Mouse (Mus musculus): ENCODE results near the gene Cacnb2.

The Cacnb2 gene

DNA sequence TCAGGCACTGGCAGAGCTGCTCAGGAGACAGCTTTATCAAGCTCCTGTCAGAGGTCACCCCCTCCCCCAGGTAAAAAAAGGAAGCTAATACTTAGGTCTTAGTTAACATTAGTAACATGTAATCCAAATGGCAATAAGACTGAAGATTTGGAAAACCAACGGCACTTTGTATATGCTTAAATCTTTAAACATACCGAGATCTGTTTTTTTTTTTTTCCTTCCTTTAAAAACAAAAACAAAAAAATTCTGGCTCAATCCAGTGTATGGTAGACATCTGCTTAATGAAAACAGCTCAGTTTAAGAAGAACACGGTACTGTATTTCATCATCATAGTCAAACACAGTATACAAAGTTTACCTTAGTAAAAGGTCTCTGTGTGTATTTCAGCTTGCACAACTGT is at the start of gene Cacnb2:
Gene Cacnb2, plus strand, starts transcription at position 301 of the 400 bp plus-strand sequence.
- no peak for DNase-seq (ENCODE audit: low read depth)

DNA sequence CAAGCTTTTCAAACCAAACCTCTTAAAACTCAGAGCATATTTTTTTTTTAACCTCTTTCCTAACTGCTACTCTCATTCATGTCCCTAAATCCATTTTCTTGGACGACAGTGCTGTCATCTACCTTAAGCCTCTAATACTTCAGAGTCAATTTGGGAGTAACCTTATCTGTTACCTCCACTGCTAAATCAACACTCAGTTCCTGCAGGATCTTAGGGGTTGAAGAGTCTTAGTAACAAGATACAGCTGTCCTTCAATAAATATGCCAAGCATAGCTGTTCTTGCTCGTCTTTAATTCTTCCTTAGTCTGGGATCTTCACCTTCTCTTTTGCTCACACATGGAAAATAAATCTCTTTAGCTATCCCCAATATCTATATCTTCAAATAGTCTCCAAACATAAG is 34.9 kb upstream of the Cacnb2 start:
- no peak for DNase-seq (ENCODE audit: low read depth)

- DNase-seq (ENCODE audit: low read depth), result no peak
Measured at GRCm38 (mm10) chr2:14571300-14571699, 31.6 kb upstream of the Cacnb2 start.

DNA sequence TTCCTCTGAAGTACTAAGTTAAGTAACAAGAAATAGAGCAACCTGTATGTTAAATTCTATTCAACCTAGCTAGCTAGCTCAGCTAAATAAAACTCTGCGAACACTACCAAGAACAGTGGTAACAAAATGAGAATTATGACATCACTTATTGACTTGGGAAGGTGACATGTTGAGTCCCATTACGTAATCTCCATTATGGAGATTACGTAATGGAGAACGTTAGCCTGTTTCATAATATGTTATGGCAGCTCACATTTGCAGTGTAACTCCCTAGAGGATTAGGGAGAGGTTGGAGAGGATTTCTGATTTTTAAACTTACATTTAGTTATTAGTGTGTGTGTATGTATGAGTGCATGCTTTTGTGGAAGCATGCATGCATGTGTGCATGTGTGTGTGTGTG is 13.3 kb upstream of the Cacnb2 start:
- DNase-seq (ENCODE audit: low read depth), result peak; percentile 9

GRCm38 (mm10) chr2:14597909-14598563 is 4.9 kb upstream of the Cacnb2 start:
- no peak for DNase-seq (ENCODE audit: low read depth)

GRCm38 (mm10) chr2:14603784-14604781 is 1.2 kb downstream of the Cacnb2 start:
- DNase-seq (ENCODE audit: low read depth), result peak; percentile 3

DNA sequence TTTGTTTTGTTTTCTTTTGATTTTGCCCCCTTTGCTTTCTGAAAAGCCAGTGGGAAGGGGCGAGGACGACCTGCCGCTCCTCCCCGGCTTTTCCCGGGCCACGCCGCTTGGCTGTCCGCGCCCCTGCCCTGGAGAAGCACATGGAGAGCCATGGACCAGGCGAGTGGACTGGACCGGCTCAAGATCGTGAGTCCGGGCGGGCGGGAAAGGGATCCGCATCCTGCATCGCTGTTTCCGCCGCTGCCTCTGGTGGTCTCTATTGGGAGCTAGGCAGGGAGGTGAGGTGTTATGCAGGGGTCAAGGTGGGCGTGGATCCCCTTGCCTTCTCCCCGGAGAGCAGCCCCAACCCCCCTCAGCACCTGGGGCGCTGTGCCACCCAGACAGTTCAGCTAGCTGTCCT is 1.9 kb downstream of the Cacnb2 start:
- DNase-seq (ENCODE audit: low read depth), result peak; percentile 6

DNA sequence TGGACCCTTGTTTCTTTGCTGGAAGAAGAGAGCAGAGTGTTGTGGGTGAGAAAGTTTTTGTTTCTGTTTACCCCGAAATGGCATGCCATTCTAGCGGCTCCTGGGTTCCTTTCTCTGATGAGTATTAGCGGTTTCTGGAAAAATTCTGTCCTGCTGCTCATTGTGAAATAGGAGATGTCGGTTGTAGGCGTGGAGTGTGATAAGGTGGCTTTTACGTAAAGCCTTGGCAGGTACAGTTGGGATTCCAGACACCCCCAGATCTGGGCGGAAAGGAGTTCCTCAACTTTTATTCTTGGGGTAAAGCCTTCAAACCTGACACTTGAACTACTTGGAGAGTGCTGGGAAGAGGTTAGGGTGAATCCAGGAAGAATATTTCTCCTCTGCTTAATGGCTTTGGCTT is 2.3 kb downstream of the Cacnb2 start:
- no peak for DNase-seq (ENCODE audit: low read depth)

DNA sequence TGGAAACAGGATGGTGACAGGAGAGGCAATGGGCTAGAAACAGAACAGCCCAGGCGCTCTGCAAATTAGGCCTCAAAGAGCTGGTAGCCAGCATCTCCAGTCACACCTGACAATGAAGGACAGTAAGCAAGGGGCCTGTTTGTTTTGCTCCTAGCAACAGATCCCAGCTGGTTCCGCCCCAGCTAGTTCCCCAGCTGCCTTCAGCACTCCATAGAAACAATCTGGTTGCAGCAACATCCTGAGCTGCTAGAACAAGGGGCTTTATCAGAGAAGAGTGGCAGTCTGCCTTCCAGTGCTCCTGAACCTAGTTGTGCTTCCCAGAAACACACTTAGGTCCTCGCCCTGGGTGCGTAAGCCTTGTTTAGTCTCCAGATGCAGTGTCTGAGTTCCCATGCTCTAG is 5.7 kb downstream of the Cacnb2 start:
- DNase-seq (ENCODE audit: low read depth), result no peak

DNA sequence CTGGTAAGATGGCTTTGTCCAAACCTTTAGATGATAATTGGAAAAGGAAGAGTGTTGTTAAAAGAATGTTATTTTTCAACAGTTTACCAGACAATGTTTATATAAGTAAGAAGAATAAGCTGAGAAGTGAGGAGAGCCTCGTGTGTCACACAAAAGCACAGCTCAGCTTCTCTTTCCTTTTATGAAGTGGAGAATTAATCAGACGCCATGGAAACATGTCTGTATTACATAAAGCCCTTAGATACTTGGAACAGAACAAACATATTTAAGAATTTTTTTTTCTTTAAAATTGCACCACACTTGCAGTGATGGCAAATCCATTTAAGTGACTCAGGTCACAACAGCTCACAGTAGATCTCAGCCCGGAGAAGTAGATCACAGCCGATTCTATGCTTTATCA is 9.8 kb downstream of the Cacnb2 start:
- DNase-seq (ENCODE audit: low read depth), result no peak

DNA sequence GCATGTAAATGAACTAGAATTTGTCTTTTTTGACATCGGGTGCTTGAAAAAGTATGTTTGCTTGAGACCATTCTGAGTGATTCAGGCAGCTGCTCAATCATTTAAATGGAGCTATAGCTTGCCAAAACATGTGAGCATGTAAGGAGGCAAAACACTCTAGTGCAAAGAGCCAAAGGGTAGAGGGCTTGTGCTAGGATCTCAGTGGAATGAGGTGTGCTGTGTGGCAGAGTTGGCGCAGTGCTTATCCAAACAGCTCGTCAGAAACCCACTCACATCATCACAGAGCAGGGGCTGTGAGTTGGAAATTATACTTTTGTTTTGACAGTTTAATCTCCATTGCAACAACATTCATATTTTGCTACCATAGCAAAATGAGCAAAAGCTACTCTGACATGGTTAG is 13.5 kb downstream of the Cacnb2 start:
- no peak for DNase-seq (ENCODE audit: low read depth)

DNA sequence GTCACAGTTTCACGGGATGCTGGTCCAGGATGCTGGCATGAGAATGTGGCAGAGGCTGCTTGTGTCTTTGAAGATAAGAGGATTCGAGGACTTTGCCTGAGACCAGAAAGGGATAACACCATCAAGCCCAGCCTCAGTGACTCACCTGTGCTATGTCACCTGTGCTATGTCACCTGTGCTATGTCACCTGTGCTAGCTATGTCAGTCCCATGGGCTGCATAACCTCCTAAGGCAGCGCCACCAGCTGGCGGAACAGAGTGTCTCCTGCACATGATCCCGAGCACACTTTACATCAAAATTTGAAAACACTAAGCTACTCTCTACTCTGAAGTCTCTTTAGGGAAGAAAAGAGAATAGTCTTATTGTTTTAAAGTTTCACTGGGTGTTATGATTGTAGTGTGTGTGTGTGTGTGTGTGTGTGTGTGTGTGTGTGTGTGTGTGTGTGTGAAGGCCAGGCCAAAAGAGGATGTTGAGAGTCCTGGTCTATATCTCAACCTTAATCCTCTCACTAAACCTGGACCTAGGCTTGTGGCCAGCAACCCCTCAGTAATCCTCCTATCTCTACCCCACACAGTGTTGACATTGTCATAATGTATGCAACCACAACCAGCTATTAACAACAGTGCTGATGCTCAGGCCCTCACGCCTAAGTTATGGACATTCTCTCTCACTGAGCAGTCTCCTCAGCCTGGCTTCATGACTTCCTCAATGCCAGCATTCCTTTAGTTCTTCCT is 17.4 kb downstream of the Cacnb2 start:
- DNase-seq (ENCODE audit: low read depth), result no peak

- no peak for DNase-seq (ENCODE audit: low read depth)
Measured at GRCm38 (mm10) chr2:14620891-14621290, 18.0 kb downstream of the Cacnb2 start.

DNA sequence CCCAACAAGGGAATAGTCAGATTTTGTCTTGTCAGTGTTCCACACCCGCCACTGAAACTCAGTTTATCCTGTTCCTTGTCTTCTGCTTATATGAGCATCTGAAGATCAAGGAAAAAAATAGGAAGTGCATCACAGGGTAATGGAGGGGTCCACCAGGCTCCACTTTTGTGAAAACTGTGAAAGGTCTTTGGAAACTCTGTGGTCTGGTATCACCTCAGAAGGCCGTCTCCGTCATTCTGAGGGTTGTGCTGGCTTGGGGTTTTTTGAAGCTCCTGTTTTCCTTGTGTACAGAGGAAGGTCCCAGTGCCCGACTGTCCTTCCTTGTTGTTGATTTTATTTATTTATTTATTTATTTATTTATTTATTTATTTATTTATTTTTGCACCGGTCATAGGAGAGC is 20.9 kb downstream of the Cacnb2 start:
- DNase-seq (ENCODE audit: low read depth), result no peak

DNA sequence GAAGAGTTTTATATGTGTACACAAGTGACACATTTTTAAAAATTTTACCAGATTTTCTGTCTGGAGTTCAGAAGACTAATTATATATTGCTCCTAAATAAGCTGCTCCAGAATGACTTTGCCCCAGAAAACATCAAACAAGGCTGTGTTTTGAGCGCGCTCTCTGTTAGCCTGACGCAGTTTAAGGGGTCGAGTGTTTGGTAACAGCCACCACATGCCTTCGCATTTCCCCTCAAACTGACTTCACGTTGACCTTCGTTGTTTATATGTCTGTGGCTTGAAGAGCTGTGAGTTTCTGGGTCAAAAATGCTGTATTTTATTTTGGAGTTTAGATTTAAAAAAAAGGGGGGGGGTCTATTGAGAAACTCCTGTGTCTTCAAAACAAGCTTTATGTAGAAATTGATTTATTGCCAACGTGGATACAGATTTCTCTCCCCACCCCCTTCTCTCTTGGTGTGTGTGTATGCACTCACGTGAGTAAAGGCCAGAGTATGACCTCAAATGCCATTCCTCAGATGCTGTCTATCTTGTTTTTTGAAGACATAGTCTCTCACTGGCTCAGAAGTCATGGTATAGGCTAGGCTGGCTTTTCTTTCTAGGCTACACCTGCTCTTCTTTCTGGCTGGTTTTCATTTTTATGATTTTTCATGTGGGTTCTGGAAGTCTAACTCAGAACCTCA is 27.1 kb downstream of the Cacnb2 start:
- no peak for DNase-seq (ENCODE audit: low read depth)

DNA sequence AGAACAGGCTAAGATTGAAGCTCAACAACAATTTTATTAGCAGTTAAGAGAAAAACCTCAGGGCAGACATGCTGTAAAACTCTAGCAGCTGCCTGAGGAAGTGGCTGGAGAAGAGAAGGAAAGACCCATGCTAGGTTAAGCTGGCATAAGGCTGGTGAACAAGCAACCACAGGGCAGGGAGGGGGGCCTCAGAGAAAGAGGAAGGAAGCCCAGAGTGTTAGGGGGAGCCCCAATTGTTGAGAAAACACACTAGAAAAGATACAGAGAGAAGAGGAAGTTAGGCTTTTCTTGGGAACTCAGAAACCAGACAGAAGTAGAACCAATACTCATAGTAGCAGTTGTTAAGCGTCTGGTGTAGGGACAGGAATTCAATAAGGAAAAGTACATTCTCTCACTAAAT is 28.7 kb downstream of the Cacnb2 start:
- DNase-seq (ENCODE audit: low read depth), result no peak

GRCm38 (mm10) chr2:14633202-14633601 is 30.3 kb downstream of the Cacnb2 start:
- DNase-seq (ENCODE audit: low read depth), result no peak

DNA sequence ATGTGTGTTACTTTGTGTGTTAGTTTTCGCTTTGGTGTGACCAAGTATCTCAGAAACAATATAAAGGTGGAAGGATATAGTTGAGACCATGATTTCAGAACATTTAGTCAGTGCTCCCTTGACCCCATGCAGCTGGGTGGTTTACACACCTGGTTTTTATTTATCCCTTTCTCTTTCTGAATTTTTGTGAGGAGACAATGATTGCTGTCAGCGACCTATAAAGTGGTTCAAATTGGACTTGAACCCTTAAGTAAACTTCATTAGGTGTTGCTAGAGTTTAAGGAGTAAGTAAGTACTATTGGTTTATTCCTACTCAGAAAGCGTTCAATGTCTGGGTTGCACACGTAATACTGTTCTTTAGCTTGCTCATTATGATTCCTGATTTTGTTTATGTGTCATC is 36.4 kb downstream of the Cacnb2 start:
- DNase-seq (ENCODE audit: low read depth), result no peak

DNA sequence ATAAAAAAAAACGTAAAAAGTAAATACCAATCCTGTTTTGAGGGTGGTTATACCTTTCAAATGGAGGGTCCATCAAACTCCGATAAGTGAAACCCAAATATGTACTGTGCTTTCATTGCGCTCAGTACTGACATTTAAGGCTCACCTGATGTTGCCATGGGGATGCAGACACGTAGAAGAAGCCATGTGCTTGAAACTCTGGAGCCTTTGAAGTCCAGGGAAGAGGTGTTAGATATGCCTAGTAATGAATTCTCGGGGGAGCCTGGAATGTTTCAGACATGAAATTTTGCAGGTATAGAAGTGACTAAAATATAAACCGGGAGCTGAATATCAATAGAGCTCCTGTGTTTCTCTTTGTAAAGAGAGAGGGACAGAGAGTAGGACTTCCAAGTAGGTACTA is 37.0 kb downstream of the Cacnb2 start:
- DNase-seq (ENCODE audit: low read depth), result no peak

DNA sequence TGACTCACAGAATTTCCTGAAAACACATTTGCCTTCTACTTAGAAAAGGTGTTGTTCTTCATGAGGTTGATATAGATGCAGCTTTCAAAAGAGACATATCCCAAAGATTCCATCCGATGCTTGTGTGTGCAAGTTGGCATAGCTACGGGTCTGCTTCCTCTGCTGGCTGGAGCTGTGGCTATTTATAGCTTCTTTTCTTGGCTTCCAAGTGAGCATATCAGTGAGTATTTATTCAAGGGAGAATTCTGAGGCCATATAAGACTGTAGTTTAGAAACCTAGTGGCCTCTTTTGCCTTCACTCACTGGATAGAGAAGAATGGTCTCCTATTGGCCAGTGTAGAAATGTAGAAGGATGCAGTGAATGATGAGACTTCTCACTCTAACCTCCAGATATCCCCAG is 38.2 kb downstream of the Cacnb2 start:
- DNase-seq (ENCODE audit: low read depth), result peak; percentile 31

DNA sequence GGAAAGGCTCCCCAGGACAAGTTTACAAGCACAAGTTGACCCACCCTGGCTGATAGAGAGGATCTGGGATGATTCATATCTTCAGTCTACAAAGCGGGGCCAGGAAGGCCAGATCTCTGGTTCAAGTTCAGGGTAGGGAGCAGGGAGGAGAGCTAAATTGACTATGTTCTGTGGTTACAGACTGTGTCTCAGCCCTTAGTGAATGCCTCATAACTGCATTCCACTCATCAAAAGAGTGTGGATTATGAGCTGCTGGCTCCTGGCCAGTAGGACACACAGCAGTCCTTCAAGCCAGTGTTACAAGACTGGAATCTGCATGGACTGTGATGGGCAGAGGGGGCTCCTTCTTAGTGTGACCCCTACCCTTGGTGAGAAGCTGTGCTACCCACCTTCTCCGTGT is 48.4 kb downstream of the Cacnb2 start:
- DNase-seq (ENCODE audit: low read depth), result peak; percentile 12

DNA sequence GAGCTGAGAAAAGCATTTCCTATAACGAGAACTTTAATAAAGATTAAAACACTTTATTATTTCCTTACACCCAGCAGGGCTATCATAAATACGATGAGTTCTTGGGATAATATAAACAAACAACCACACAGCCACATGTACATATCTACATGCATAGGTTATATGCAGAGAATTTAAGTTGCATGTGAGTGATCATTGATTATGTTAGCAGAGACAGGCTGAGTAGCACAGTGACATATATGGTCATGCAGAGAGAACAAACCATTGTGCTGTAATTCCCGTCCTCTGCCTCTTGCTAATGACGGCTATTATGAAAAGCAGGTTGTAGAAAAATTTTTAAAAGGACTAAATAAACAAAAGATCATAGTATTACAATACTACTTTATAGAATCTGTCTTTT is 53.8 kb downstream of the Cacnb2 start:
- no peak for DNase-seq (ENCODE audit: low read depth)

Measured in NIH3T3 (cell line).